Mouse (Mus musculus) forebrain, embryonic 14.5 days (tissue): ENCODE results near the gene Slc25a15. TPM values are rescaled to one million over a fixed set of nuclear protein-coding genes. Genes with fewer than 3 reads are reported as not detected.

Source experiments
- ATAC-seq: fragments of 200-750 bp; cut with Nextera tagmentation; 2 replicates; pipeline ENCODE4 v1.8.0; 2017; ENCODE audit warnings: mild to moderate bottlenecking, moderate library complexity
- DNase-seq: peaks from one replicate; pipeline ENCODE4 v3.0.0-alpha.2; 2015; ENCODE audit warnings: low spot score
- H3K27ac ChIP-seq: fragments of 300-500 bp; sonication (generic); 2 replicates; pipeline ENCODE4 v1.5.1; 2014; ENCODE audit warnings: low read depth, mild to moderate bottlenecking, control low read depth, low read length, moderate library complexity
- H3K27me3 ChIP-seq: fragments of 300-500 bp; sonication (generic); replicated peaks from 2 replicates; pipeline ENCODE4 v1.6.1; 2014; ENCODE audit warnings: low read length, control low read depth, mixed read lengths; ENCODE audit not compliant: control insufficient read depth, insufficient read depth
- H3K36me3 ChIP-seq: fragments of 300-500 bp; sonication (generic); 2 replicates; pipeline ENCODE4 v1.6.1; 2014; ENCODE audit warnings: low read length, control low read depth; ENCODE audit not compliant: control insufficient read depth, insufficient read depth
- H3K4me1 ChIP-seq: fragments of 300-500 bp; sonication (generic); 2 replicates; pipeline ENCODE4 v1.6.1; 2014; ENCODE audit warnings: antibody characterized with exemption, low read length, control low read depth; ENCODE audit not compliant: control insufficient read depth, insufficient read depth
- H3K4me2 ChIP-seq: fragments of 300-500 bp; sonication (generic); 2 replicates; pipeline ENCODE4 v1.6.1; 2014; ENCODE audit warnings: mild to moderate bottlenecking, control low read depth, low read length
- H3K4me3 ChIP-seq: fragments of 300-500 bp; sonication (generic); 2 replicates; pipeline ENCODE4 v1.5.1; 2014; ENCODE audit warnings: low read depth, low read length, control low read depth
- H3K9ac ChIP-seq: fragments of 300-500 bp; sonication (generic); 2 replicates; pipeline ENCODE4 v1.6.1; 2014; ENCODE audit warnings: mild to moderate bottlenecking, low read length, control low read depth, moderate library complexity
- H3K9me3 ChIP-seq: fragments of 300-500 bp; sonication (generic); replicated peaks from 2 replicates; pipeline ENCODE4 v1.6.1; 2016; ENCODE audit warnings: low read length, control low read depth, mixed read lengths; ENCODE audit not compliant: control insufficient read depth
- WGBS: fragments of 180-500 bp; shearing (Covaris S2); extraction: QIAGEN DNeasy Blood & Tissue Kit; methylation state at CpG from one replicate; pipeline ENCODE4 v1.1.7; 2014; 5-methylcytosine and 5-hydroxymethylcytosine counted together
- polyA plus RNA-seq: library from polyadenylated mRNA; unstranded; fragments of >200 nt; fragmentation: Nextera tagmentation; extraction: Ambion mirVana; gene quantifications from 2 replicates; pipeline ENCODE4 v1.2.1, GENCODE M21; 2014

The Slc25a15 gene
- polyA plus RNA-seq, 1 experiment from 2014 or later: 8.4 TPM

DNA sequence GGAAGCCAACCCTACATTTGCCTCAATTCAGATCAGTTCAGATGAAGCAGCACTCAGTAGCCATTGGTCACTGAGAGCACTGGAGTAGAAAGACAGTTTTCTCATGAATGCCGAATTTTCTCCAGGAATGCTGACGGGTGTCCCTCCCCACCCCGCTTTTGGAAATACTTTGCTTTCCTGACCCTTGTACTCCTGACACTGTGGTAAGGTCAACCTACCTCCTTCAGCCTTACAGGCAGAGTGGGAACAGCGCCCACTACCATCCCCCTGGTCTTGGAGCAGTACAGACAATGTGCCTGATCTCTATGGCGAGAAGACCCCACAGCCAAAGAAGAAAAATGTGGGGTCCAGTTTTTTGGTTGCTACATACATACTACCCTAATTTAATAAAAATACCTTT, 22.1 kb downstream of the Slc25a15 start:
- no peaks in the 10 kb centered on the region for H3K9me3 ChIP-seq
- ATAC-seq (no peak), DNase-seq (no peak)
- H3K9ac ChIP-seq: no peak overlapping the region
- no peaks in the 10 kb centered on the region for H3K27me3 ChIP-seq
- H3K36me3 ChIP-seq: peaks cover under 1% of the 10 kb centered on the region; the same call in 1 of the 2 replicates
- no peak overlapping the region for H3K4me3 ChIP-seq
- H3K27ac ChIP-seq: no peak overlapping the region
- H3K4me2 ChIP-seq: no peak overlapping the region
- H3K4me1 ChIP-seq: no peaks in the 10 kb centered on the region
- 91% methylated on average over 5 of the region's 5 CpGs for WGBS

DNA sequence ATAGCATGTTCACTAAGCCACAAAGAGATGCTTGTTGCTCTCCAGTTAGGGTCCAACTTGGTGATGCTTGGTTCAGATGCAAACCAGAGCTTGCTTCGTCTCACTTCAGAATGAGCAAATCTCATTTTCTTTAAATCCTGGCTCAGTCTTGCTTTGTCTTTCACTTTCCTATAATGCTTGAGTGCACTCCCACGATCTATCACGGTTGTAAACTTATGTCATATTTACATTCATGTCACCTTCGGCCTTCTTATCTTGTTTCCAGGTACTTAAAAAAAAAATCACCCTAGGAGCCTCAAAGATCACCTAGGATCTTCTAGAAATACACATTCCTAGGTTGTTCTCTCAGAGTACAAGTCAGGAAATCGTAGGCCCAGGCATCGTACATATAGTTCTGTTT, 38.5 kb downstream of the Slc25a15 start:
- DNase-seq (no peak), ATAC-seq (no peak)
- Histone ChIP-seq H3K27ac (no peak overlapping the region), H3K4me2 (no peak overlapping the region), H3K4me1 (no peaks in the 10 kb centered on the region), H3K27me3 (no peaks in the 10 kb centered on the region), H3K9ac (no peak overlapping the region), H3K4me3 (no peak overlapping the region), H3K9me3 (no peaks in the 10 kb centered on the region), H3K36me3 (no peaks in the 10 kb centered on the region)
- 91% methylated on average over 6 of the region's 6 CpGs for WGBS

GRCm38 (mm10) chr8:22359359-22359758, 39.0 kb downstream of the Slc25a15 start:
- H3K36me3 ChIP-seq: no peaks in the 10 kb centered on the region

GRCm38 (mm10) chr8:22335426-22335825, 63.0 kb downstream of the Slc25a15 start:
- no peak overlapping the region for H3K27ac ChIP-seq
- DNase-seq: no peak
- no peaks in the 10 kb centered on the region for H3K9me3 ChIP-seq
- H3K4me2 ChIP-seq: no peak overlapping the region
- WGBS: 92% methylated on average over 13 of the region's 13 CpGs
- H3K27me3 ChIP-seq: no peaks in the 10 kb centered on the region
- H3K4me1 ChIP-seq: no peaks in the 10 kb centered on the region
- no peak overlapping the region for H3K9ac ChIP-seq
- ATAC-seq: no peak
- H3K36me3 ChIP-seq: no peaks in the 10 kb centered on the region
- no peak overlapping the region for H3K4me3 ChIP-seq

More at GRCm38 (mm10) chr8:22359359-22359758, 39.0 kb downstream of the Slc25a15 start:
- no peak overlapping the region for H3K9ac ChIP-seq
- H3K4me2 ChIP-seq: no peak overlapping the region
- 89% methylated on average over 6 of the region's 6 CpGs for whole genome bisulfite sequencing
- H3K27me3 ChIP-seq: no peaks in the 10 kb centered on the region
- no peak overlapping the region for H3K27ac ChIP-seq
- H3K4me1 ChIP-seq: no peaks in the 10 kb centered on the region
- H3K9me3 ChIP-seq: no peaks in the 10 kb centered on the region
- H3K4me3 ChIP-seq: no peak overlapping the region
- DNase-seq (no peak), ATAC-seq (no peak)

Other genes starting within 250 kb of the Slc25a15 start
- gene Nek3, start 232.2 kb downstream of the Slc25a15 start, polyA plus RNA-seq: 7.5 and 7.9 TPM in 2 replicates
- 32.0 and 39.1 TPM in 2 replicates for gene Ckap2, start 212.8 kb downstream of the Slc25a15 start, polyA plus RNA-seq
- 29.1 and 32.8 TPM in 2 replicates for gene Vps36, start 205.8 kb downstream of the Slc25a15 start, polyA plus RNA-seq
- 6.1 and 7.3 TPM in 2 replicates for gene Thsd1, start 171.3 kb downstream of the Slc25a15 start, polyA plus RNA-seq
- not detected in 2 replicates for gene Tpte, start 115.2 kb downstream of the Slc25a15 start, polyA plus RNA-seq
- 37.3 and 37.9 TPM in 2 replicates for gene Mrps31, start 12.8 kb upstream of the Slc25a15 start, polyA plus RNA-seq